Mouse (Mus musculus): Measurements from ENCODE around the gene Sema4b.
A peak's percentile ranks its signal among the peaks of the same experiment; 100 is the strongest.

Sema4b gene

DNA sequence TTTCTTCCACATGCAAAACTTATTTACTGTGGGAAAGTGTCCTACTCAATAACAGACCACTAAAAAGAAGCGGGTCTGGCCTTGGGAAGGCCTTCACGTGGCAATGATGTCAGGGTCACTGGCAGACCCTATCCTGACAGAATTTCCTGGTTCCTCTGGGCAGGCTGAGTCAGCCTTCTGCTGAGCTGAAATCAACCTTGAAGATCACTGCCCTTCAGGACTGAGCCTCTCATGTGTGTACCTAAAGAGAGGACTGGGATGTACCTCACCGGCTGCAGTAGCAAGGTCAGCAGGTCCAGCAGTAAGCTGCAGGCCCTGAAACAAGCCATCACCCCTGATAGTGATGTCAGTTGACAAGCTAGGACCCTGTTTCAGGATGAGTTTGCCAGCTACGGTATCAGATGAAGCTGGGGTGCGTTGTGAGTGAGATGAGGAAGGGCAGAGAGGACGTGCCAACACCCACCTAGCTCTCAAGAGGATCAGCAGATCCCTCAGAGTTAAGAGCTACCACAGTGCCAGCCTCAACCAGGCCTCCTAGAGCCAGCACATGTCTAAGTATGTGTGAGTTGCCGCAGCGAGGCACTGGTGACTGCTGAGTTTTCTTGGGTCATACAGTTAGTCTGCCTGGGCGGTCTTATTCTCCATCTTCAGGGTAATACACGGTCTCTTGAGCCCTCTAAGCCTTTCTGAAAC, 8.5 kb upstream of the Sema4b start:
- DNase-seq, result no peak

DNA sequence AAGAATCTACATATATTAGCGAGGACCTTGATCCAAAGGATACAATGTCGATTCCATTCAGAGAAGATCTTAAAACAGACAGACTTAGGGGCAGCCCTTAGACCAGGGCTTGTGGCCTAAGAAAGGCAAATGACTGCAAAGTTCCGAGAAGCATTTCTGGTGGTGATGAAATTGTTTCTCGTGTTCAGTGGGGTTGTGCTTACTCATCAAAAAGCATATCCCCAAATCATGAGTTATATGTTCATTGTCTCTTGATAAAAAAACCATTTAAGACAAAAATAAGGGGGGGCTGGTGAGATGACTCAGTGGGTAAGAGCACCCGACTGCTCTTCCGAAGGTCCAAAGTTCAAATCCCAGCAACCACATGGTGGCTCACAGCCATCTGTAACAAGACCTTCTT, 7.3 kb upstream of the Sema4b start:
- DNase-seq, result no peak

DNA sequence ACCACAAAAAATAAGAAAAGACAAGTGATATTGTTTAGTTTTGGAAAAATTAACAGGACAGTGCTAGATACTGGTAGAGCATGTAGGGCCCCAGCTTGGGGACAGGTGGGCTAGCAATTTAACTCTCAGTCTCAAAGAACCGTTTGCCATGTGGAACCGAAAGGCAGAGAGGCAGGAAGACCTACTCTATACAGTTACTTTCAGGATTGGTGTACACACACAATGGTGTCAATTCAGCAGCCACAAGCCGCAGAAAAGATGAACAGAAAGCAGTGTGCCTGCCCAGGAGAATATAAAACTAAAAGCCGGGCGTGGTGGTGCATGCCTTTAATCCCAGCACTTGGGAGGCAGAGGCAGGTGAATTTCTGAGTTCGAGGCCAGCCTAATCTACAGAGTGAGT, 6.9 kb upstream of the Sema4b start:
- DNase-seq, result no peak

DNA sequence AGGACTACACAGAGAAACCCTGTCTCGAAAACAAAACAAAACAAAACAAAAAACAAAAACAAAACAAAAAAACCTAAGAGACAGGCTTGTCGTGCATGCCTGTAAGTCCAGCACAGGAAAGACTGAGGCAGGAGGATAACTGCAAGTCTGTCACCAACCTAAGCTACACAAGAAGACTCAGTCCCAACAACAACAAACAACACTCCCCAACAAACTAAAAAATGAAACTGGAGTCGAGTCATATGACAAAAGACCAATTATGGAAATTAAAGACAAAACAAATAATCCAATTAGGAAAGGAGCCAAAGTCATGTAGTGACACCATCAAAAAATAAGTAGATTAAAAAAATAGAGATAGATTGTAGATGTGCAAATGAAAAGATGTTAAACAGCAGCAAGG, 6.4 kb upstream of the Sema4b start:
- no peak for DNase-seq

DNA sequence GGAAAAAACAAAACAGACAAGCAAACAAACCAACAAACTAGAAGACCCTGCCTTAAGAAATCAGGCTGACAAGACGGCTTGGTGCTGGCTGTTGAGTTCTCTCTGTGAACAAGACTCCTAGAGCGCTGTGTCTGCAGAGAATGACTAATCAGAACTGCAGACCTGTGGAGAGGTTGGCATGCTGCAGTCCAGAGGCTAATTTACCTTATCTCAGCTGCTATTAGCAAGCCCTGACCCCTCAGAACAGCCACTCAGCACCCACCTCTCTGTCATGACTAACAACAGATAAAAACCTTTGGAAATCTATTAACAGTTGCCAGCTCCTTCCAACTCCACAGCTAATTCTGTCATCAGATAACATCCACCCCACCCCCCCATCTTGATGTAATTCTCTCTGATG, 5.6 kb upstream of the Sema4b start:
- no peak for DNase-seq

DNA sequence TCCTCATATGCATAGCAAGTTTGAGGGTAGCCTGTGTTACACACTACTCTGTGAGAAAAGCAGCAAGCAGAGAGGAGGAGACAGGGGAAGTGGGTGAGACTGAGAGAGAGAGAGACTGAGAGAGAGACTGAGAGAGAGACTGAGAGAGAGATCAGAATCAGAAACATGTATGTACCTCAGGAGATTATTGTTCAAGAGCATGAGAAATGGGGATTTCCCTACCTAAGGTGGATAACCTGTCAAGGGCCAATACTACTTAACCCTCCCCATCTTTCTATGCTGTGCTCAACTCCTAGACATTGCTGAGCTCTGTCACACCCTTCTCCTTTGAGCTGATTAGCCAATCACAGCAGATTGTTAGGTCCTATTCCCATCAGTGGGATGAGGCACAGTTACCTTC, 4.5 kb upstream of the Sema4b start:
- no peak for DNase-seq

DNA sequence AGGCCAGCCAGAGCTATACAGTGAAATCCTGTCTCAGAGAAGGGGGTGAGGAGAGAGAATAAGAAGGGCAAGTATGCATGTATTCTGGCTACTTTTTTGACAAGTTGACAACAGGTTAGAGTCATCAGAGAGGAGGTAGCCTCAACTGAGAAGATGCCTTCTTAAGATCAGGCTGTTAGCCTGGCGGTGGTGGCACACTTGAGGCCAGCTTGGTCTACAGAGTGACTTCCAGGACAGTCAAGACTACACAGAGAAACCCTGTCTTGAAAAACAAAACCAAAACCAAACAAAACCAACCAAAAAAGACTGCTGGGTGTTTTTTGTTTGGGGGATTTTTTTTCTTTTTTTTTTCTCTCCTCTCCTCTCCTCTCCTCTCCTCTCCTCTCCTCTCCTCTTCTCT, 3.2 kb upstream of the Sema4b start:
- no peak for DNase-seq

DNA sequence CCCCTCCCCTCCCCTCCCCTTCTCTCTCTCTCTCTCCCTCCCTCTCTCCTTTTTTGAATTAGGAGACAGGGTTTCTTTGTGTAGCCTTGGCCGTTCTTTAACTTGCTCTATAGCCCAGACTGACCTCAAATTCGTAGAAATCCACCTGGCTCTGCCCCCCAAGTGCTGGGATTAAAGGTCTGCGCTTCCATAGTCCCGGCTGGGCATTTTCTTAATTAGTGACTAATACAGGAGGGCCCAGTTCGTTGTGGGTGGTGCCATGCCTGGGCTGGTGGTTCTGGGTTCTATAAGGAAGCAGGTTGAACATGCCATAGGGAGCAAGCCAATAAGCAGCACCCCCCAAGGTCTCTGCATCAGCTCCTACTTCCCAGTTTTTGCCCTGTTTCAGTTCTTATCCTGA, 2.7 kb upstream of the Sema4b start:
- DNase-seq, result no peak

DNA sequence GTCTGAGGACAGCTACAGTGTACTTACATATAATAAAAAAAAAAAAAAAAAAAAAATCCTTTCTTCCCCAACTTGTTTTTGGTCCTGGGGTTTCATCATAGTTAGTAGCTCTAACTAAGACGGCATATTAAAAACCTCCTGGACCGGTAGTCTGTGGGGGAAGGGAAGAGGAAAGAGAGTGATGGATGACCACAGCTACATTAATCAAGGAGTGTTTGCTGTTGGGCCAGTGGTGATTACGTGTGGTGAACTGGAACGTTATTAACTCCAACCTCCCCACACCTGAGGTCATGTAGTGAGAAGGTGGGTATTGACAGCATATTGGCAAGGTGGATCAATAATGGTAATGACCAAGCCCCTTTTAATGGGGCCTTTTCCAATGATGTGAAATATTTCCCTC, 2.1 kb upstream of the Sema4b start:
- no peak for DNase-seq

DNA sequence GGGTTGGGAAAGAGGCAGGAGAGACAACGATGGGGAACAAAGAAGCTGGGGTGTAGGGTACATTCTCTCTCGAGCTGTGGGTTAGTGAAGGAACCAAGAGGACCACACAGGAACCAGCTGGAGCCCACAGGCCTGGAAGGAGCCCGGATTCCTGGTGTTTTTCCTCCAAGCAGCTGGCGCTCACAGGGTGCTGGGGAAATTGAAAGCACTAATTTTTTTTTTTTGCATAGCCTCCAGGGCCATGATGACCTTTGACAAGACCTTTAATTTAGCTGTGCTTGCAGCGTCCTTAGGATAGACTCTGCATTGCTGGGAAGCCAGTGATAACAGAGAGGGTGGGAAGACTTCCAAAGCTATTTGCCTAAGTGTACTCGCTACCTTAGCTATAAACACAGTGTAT, 1.7 kb upstream of the Sema4b start:
- DNase-seq, result no peak

DNA sequence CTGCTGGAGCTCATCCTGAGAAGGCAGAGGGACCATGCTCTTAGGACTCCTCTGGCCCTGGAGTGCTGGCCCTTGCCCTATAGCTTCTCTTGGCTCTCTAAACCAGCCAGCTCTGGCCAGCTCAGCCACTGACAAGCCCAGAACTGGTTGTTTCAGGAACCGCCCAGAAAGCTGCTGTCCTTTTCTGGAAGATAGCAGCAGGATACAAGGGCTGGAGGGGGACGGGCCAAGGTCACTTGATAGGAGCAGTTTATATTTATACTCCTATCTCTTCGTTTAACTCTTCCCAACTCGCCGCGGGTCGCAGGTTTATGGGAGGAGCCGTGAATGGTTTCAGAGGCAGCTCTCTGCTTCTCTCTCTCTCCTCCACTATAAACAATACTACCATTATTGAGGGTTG, 620 bp upstream of the Sema4b start:
- DNase-seq, result no peak

DNA sequence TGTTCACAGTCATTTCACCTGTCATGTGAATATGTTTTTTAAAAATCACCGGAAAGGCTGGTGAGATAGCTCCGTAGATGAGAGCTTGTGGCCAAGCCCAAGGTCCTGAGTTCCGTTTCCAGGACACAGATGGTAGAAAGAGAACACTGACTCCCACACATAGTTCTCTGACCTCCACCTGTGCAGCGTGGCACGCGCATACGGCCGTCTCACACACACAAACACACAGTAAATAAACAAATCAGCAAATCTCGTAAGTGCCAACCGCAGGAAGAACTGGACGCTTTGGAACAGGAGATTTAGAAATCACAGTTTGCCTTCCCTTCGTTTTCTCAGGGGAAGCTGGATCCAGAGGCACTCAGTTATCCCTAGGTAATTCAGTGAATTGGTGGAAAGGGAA, 860 bp downstream of the Sema4b start:
- no peak for DNase-seq

DNA sequence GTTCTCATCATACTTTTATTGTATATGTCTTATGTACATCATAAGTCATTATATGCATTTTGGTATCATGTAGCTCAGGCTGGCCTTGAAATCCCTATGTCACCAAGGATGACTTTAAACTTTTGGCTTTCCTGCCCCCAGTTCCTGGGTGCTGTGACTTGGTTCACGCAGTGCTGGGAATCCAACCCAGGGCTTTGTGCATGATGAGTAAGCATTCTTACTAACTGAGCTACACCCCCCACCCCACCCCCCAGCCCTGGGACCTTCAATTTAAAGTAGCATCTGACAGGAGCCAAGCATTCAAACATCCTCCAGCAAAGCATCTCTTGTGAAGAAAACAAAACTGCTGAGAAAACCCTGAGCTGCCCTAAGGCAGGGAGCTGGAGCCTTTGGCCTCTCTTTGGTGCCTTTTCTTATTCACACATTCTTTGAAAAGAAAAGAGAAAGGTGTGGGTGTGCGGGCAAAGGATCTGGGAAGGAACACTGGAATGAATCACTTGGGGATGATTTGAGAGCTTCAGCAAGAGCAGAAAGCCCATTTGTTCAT, 2.0 kb downstream of the Sema4b start:
- DNase-seq, result no peak

DNA sequence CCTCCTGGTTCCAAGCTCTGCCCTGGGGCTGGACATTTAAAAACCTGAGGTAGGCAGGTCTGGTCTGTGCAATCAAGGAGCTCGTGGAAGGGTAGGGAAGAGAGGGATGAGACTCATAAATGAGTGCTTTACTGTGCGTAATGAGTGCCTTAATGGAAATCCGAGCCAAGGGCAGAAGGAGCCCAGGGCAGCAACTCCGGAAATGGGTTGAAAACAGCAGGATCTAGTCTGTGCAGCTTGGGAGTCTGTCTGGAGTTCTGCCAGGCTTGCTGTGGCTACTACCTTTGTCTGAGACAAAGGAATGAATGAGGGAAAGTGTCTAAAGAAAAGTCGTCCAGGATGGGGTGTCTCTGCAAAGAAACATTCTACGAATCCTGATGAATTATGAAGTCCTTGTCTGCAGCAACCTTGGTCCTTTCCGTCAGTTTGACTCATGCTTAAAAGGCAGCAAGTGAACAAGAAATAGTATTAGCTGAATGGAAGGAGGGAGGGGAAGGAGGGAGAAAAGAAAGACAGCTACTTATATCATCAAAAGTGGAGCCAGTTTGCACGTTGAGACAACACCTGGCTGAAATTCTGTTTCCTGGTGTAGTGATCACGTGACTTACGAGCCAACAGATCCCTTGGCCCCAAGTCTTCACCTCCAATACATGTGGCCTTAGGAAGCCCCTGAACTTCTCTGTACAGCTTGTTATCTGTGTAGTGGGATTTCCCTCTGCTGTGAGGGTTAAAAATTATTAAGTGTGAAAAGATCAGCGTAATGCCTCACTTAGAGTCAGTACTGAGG, 2.7 kb downstream of the Sema4b start:
- no peak for DNase-seq

DNA sequence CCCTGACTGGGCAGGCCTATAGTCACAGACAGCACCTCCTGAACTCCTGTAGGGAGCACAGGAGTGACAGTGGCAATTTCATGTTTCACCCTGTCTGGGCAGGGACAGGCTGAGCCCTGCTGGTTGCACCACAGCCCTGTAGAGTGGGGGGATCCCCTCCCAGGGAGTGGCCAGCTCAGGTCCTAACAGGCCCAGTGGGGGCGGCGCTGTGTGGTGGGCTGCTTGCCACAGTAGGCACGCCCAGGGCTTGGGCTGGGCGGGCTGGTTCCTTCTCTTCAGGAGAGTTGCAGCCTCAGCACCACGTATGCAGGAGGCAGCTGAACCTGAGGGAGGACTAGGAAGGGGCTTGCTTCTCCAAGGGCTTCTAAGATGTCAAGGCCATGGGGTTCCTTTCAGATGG, 4.8 kb downstream of the Sema4b start:
- no peak for DNase-seq

DNA sequence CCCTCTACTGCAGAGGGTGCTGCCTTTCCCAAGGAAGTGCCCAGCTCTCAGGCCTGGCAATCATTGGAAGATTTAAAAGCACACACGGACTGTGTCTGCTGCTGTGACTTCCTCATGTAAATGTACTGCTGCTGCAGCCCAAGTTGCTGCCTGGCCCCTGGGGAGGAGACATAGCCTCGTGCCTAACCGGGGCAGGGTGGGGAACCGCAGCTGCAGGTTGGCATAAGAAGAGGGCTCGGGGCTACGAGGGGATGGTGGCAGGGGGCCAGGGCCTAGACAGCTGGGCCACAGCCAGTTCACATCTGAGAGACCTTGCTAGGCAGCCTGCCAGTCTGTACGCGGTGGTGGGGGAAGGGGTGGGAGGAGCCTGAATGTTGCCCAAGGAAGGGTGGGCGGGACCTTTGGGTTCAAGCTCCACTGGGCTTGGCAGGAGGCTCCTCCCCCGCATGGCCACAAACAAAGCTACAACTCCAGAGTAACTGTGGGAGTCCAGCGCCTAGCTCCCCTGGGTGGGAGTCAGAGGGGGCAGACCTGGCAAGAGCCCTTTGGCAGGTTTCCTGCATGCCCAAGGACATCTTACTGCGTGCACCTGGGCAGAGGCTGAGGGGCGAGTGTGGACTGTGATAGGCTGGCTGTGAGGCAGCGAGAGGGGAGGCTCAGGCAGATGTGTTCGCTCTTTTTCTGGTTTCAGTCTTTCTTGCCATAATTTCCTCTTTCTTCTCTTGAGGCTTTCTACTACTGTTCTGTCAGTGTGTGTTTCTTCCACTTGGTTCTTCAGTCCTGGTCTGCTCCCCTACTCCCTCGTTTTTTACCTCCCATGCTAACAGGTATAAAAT, 5.8 kb downstream of the Sema4b start:
- DNase-seq, result peak in 1 of 2 experiments; percentile 40

DNA sequence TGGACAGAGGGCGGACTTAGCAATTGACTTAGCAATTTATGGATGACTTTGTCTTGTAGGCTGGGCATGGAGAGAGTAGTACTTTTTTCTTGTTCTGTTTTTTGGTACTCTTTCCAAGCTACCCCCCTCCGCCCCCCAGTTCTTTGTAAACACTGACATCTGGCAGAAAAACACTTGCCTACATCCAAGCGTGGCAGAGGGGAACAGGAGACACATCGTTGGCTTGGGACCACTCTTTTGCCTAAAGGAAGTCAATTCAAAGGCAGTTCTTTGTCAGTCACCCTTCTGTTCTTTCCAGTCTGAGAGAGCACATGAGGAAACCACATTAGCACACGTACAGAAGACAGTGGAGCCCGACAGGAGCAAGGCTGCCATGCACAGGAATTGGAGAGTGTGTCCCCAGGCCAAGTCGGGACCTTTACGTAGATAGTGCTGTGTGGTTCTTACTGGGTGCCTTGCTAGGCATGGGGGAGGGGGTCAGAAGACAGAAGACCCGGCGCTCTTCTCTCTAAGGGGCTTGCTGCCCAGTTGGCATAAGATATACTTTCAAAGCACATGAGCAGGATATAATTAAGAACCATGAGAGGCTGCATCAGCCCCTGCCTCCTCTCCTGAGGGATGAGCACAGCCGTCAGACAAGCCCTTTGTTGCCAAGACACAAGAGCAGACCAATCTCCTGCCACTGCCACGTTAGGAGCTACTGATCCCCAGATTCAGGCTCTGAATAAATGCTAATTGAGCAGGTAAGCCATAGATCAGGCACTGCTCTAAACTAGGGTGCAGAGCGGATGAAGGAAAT, 7.5 kb downstream of the Sema4b start:
- DNase-seq, result no peak

DNA sequence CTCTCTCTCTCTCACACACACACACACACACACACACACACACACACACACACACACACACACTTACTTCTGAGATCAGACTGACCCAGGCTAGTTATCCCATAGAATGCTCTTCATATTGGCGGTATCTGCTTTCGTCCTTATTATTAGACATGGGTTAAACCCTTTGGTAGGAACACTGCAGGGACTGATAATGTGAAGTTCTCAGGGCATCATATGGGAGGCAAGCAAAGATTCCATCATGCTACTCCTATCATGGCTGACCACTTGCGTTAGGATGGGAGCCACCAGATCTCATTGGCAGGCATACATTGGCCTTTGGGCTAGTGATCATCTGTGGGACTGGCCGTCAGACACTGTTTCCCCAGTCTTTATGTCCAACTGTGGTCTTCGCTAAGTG, 8.5 kb downstream of the Sema4b start:
- no peak for DNase-seq

DNA sequence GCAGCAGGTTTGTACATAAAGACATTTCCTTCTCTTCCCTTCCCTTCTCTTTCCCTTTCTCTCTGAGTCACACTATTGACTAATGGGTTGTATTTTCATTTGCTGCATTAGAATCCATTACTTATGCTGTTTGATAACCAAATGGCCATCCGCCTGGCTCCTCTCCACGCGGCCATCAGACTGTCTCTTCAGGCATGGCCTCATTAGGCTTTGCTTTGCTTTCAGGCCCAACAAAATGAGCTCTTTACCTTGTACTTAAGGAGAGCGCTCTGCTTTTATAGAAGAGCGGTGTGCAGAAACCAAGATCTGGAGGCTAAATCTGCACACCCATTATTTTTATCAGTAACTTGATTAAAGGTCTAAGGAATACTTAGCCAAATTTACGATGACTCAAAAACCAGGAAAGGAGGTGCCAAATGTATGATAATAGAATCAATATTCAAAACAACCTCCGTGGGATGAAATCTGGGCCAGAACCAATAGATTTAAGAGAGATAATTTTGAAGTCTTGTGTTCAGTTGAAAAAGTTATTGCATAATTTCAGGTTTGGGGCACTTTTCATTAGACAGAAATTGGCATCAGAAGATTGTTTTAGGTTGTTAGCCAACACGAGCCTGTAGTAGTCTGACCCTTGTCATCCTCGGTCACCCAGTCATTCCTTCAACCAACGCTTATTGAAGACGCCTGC, 9.1 kb downstream of the Sema4b start:
- no peak for DNase-seq

DNA sequence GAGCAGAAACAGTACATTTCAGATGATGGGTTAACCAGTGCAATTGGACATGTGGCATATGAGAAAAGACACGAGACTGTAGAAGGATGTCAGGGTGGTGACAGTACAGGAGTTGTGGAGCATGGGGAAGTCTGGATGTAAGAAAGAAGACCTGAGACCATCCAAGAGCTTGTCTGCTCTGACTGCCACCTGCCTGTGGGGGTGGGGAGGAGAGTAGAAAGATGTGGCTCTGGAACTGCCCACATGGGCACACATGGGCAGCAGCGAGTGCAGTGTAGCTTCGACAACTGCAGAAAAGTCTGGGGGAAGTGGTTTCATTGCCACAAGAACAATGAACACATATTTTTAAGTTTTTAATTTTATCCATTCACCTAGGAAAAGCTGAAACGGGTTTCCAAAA, 10.7 kb downstream of the Sema4b start:
- DNase-seq, result no peak

DNA sequence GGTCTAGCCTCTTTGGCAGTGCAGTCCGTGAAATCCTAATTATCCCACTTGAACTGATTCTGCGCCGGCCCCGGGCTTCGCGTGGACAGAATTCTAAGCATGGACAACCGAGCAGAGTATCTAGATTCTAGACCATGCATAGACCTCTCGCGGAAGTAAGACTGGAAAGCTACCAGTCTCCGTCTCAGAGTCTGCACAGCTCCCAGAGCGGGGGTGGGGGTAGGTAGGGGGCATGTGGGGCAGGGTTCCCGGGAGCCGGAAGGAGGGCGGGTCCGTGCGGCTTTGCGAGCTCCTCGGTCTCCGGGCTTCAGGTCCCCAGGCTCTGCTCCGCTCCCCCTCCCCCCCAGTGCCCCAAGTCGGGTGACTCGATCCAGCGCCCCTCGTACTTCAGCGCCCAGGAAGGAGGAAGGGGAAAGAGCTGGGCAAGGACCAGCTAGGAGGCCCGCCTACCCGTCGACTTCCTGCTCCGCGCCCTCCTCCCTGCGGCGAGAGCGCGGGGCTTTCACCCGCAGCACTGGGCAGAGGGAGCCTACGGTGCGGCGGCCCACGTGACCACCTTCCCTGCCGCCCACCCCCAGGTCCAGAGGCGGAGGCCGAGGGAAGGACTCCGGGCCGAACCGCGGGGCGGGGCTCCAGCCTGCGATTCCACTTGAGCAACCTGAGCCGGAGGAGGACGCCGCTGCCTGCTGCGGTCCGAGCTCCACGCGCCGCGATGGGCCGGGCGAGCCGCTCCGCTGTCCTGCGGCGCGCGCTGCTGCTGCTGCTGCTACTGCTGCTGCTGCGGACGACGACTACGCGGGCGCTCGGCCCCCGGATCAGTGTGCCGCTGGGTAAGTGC, 11.5 kb downstream of the Sema4b start:
- peak; percentile 67 to 74 for DNase-seq

Measured in cerebellum, postnatal 36 days (tissue).